Mouse (Mus musculus) limb, embryonic 10.5 days (tissue): ENCODE measurements around the gene Kctd14. TPM values are rescaled to one million over a fixed set of nuclear protein-coding genes. Genes with fewer than 3 reads are reported as not detected.
"Not testable (repeated sequence)": the region's sequence is repeated elsewhere in the genome, so short reads cannot be mapped to it uniquely, and the experiment has no call there.

Experiments used
- DNase-seq: peaks from one replicate; pipeline ENCODE4 v3.0.0-alpha.2; 2017; ENCODE audit warnings: low spot score
- H3K27ac ChIP-seq: fragments of 300-500 bp; sonication (generic); 2 replicates; pipeline ENCODE4 v1.5.1; 2016; ENCODE audit warnings: mild to moderate bottlenecking
- H3K27me3 ChIP-seq: fragments of 300-500 bp; sonication (generic); 2 replicates; pipeline ENCODE4 v1.6.1; 2016; ENCODE audit warnings: low read depth, mild to moderate bottlenecking; ENCODE audit not compliant: poor library complexity, severe bottlenecking
- H3K36me3 ChIP-seq: fragments of 300-500 bp; sonication (generic); 2 replicates; pipeline ENCODE4 v1.6.1; 2016; ENCODE audit warnings: mild to moderate bottlenecking, moderate library complexity
- H3K4me1 ChIP-seq: fragments of 300-500 bp; sonication (generic); 2 replicates; pipeline ENCODE4 v1.6.1; 2016
- H3K4me3 ChIP-seq: fragments of 300-500 bp; sonication (generic); 2 replicates; pipeline ENCODE4 v1.5.1; 2016; ENCODE audit warnings: mild to moderate bottlenecking, moderate library complexity
- H3K9me3 ChIP-seq: fragments of 300-500 bp; sonication (generic); replicated peaks from 2 replicates; pipeline ENCODE4 v1.6.1; 2016; ENCODE audit warnings: mild to moderate bottlenecking
- WGBS: fragments of 180-500 bp; shearing (Covaris S2); methylation state at CpG from one replicate; pipeline ENCODE4 v1.1.7; 2016; 5-methylcytosine and 5-hydroxymethylcytosine counted together
- polyA plus RNA-seq: library from polyadenylated mRNA; unstranded; fragments of >200 nt; fragmentation: Nextera tagmentation; extraction: Ambion mirVana; gene quantifications from 2 replicates; pipeline ENCODE4 v1.2.1, GENCODE M21; 2016

Gene Kctd14
- polyA plus RNA-seq, result 0.69 and 1.0 TPM in 2 replicates

- peaks cover 13% of the 10 kb centered on the region for H3K4me1 ChIP-seq
- H3K27me3 ChIP-seq, H3K9me3 ChIP-seq, DNase-seq, H3K27ac ChIP-seq, H3K36me3 ChIP-seq, H3K4me3 ChIP-seq: not testable (repeated sequence)
- 83% methylated on average over 2 of the region's 2 CpGs for WGBS
Measured at GRCm38 (mm10) chr7:97451023-97451422, at the start of gene Kctd14. TSS of gene Kctd14 (plus strand) at chr7:97451323.

- 95% methylated on average over 10 of the region's 10 CpGs for WGBS
- no peak for DNase-seq
- Histone ChIP-seq H3K27me3 (no peaks in the 10 kb centered on the region), H3K4me1 (0 out of 2 replicates have a peak, but pooled peaks cover 3% of the 10 kb centered on the region), H3K9me3 (no peaks in the 10 kb centered on the region), H3K36me3 (peaks cover 80% of the 10 kb centered on the region), H3K27ac (no peak overlapping the region), H3K4me3 (no peak overlapping the region)
Measured at GRCm38 (mm10) chr7:97407145-97407544, 44.0 kb upstream of the Kctd14 start.

- H3K9me3 ChIP-seq, result no peaks in the 10 kb centered on the region
- no peak overlapping the region for H3K4me3 ChIP-seq
- DNase-seq, result no peak
- H3K27ac ChIP-seq, result no peak overlapping the region
- peaks cover 5% of the 10 kb centered on the region; the same call in 1 of the 2 replicates for H3K4me1 ChIP-seq
- no peaks in the 10 kb centered on the region for H3K27me3 ChIP-seq
- peaks cover 64% of the 10 kb centered on the region for H3K36me3 ChIP-seq
- 89% methylated on average over 2 of the region's 2 CpGs for WGBS
Measured at GRCm38 (mm10) chr7:97411106-97411505, 40.0 kb upstream of the Kctd14 start.

DNA sequence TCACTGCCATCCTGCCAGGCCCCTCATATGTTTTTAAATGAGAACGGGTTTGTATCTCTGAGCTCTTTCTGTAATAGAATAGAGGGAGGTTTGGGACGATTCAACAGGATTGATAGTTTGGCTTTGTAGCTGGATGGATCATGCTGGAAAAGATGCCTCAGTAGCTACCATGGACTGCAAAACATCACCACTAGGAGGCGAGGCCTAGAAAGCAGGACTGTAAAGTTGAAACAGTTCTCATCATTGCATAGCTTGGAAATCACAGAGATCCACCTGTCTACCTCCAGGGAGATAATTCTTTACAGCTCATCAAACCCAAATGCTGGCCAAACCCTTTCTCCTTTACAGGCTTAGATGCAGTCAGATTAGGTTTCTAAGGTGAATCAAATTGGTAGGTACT, 39.5 kb upstream of the Kctd14 start:
- DNase-seq, result no peak
- H3K36me3 ChIP-seq, result peaks cover 63% of the 10 kb centered on the region
- H3K9me3 ChIP-seq, result no peaks in the 10 kb centered on the region
- H3K27ac ChIP-seq, result no peak overlapping the region
- H3K4me3 ChIP-seq, result no peak overlapping the region
- H3K27me3 ChIP-seq, result no peaks in the 10 kb centered on the region
- WGBS, result 80% methylated on average over 3 of the region's 3 CpGs
- peaks cover 5% of the 10 kb centered on the region; the same call in 1 of the 2 replicates for H3K4me1 ChIP-seq

- 100% methylated on average over 1 of the region's 1 CpGs for WGBS
- Histone ChIP-seq H3K36me3 (peaks cover 40% of the 10 kb centered on the region), H3K9me3 (no peaks in the 10 kb centered on the region), H3K27me3 (no peaks in the 10 kb centered on the region), H3K27ac (no peak overlapping the region), H3K4me3 (no peak overlapping the region), H3K4me1 (peaks cover 5% of the 10 kb centered on the region; the same call in 1 of the 2 replicates)
- DNase-seq, result no peak
Measured at GRCm38 (mm10) chr7:97413981-97414380, 37.1 kb upstream of the Kctd14 start.

GRCm38 (mm10) chr7:97414426-97414825, 36.7 kb upstream of the Kctd14 start:
- Histone ChIP-seq H3K4me3 (no peak overlapping the region), H3K36me3 (peaks cover 35% of the 10 kb centered on the region), H3K27me3 (no peaks in the 10 kb centered on the region), H3K4me1 (peaks cover 5% of the 10 kb centered on the region; the same call in 1 of the 2 replicates), H3K9me3 (no peaks in the 10 kb centered on the region), H3K27ac (no peak overlapping the region)
- no peak for DNase-seq
- 83% methylated on average over 1 of the region's 1 CpGs for WGBS

DNA sequence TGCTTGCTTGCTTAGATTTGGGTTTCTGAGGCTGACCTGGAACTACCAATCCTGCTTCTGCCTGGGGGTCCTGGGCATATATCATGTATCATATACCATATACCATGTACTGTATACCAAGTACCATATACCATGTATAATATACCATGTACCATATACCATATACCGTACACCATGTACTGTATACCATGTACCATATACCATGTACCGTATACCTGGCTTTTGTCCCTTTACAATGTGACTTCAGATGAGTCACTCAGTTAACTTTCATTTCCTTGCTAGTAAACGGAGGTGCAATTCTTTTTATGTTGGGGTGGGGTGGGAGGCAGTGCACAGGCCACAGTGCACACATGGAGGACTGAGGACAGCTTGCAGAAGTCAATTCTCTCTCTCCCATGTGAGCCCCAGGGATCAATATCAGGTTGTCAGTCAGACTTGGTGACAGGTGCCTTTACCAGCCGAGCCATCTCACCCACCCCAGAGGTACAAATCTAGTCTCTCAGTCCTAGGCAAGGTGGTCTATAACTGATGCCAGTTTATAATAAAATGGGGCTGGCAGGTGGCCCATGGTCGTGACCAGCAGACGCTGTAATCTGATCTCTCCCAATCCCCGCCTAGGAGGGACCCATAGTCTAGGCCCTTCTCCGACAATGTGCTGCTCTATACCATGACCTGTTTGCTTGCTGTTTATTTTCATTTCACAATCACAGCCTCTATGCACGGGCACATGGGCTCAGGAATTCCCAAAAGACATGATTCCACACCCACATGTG, 36.0 kb upstream of the Kctd14 start:
- peaks cover 29% of the 10 kb centered on the region for H3K36me3 ChIP-seq
- DNase-seq, result no peak
- no peak overlapping the region for H3K4me3 ChIP-seq
- no peaks in the 10 kb centered on the region for H3K27me3 ChIP-seq
- WGBS, result 61% methylated on average over 9 of the region's 9 CpGs
- H3K4me1 ChIP-seq, result peaks cover 5% of the 10 kb centered on the region; the same call in 1 of the 2 replicates
- no peaks in the 10 kb centered on the region for H3K9me3 ChIP-seq
- no peak overlapping the region for H3K27ac ChIP-seq

GRCm38 (mm10) chr7:97416473-97416872, 34.6 kb upstream of the Kctd14 start:
- DNase-seq, result no peak
- 77% methylated on average over 4 of the region's 4 CpGs for WGBS
- Histone ChIP-seq H3K27me3 (no peaks in the 10 kb centered on the region), H3K27ac (no peak overlapping the region), H3K4me1 (peaks cover 5% of the 10 kb centered on the region; the same call in 1 of the 2 replicates), H3K36me3 (peaks cover 16% of the 10 kb centered on the region), H3K9me3 (no peaks in the 10 kb centered on the region), H3K4me3 (no peak overlapping the region)

DNA sequence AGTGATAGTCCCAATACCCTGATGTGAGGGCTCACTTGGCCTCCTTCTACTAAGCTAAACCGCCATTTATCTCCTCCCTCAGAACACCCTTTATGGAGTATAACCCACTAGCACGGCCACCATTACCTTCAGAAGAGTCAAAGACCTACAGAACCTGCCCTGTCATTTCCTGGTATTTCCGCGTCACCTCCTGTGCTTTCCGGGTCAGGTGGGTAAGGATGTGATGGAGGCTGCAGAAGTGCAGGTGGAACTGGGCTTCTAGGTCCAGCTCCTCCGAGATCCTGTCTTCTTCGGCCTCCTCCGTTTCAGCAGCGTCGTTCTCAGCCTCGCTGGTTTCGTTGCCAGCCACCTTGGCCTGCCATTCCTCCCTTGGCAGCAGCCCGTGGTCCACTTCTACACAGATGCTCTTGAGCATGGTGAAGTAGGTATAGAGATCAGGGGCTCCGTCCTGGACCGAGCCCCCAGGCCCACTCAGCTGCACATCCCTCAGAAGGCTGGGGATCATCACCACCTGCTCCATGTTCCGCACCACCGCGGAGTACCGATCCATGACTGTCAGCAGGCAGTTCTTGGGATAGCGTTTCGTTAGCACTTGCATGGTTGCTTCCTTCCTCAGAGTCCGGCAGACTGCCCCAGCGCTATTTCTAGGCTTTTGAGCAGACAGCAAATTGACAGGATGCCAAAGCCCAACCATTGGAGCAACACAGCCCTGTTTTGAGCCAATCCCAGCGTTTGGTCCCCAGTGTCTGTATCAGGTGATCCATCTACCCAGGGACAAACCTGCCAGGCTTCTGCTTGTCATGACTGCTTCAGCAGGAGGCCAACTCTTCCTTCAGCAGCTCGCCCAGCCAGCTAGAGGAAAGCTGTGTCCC, 34.0 kb upstream of the Kctd14 start, which contains the start of gene Thrsp:
Gene Thrsp, minus strand, starts transcription at position 825 of the 872 bp plus-strand sequence.
- WGBS, result 82% methylated on average over 25 of the region's 25 CpGs
- H3K27me3 ChIP-seq, result no peaks in the 10 kb centered on the region
- H3K36me3 ChIP-seq, result peaks cover 10% of the 10 kb centered on the region
- H3K9me3 ChIP-seq, result no peaks in the 10 kb centered on the region
- H3K4me1 ChIP-seq, result peaks cover 5% of the 10 kb centered on the region; the same call in 1 of the 2 replicates
- no peak for DNase-seq
- H3K27ac ChIP-seq, result no peak within 1 kb of the TSS
- H3K4me3 ChIP-seq, result no peak within 1 kb of the TSS

GRCm38 (mm10) chr7:97418717-97419116, 32.4 kb upstream of the Kctd14 start:
- 88% methylated on average over 5 of the region's 5 CpGs for WGBS
- Histone ChIP-seq H3K4me1 (peaks cover 5% of the 10 kb centered on the region; the same call in 1 of the 2 replicates), H3K27me3 (no peaks in the 10 kb centered on the region), H3K27ac (0 out of 2 replicates have a peak overlapping the region, but pooled peaks have one; percentile 1), H3K4me3 (no peak overlapping the region), H3K9me3 (no peaks in the 10 kb centered on the region), H3K36me3 (no peaks in the 10 kb centered on the region)
- no peak for DNase-seq

GRCm38 (mm10) chr7:97419163-97419562, 32.0 kb upstream of the Kctd14 start:
- no peaks in the 10 kb centered on the region for H3K9me3 ChIP-seq
- H3K27ac ChIP-seq, result 0 out of 2 replicates have a peak overlapping the region, but pooled peaks have one; percentile 1
- H3K27me3 ChIP-seq, result no peaks in the 10 kb centered on the region
- H3K4me1 ChIP-seq, result peaks cover 5% of the 10 kb centered on the region; the same call in 1 of the 2 replicates
- DNase-seq, result no peak
- WGBS, result 85% methylated on average over 5 of the region's 5 CpGs
- H3K4me3 ChIP-seq, result no peak overlapping the region
- no peaks in the 10 kb centered on the region for H3K36me3 ChIP-seq

DNA sequence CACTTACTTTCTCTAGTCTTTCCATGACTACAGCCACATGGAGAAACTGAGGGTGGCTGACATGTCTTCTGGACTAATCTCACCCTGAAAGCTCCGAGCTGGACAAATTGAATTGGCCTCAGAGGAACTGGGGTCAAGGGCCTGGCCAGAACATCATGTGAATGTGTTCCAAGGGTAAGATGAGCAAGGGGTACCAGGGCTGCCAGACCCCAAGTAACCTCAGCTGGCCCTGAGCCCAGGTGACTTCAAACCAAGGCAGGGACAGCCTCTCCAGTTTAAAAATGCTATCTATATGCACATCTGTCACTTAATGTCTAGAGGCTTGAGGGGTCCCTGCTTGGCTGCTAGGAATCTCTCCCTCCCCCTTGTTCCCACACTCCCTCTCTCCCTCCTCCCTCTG, 30.7 kb upstream of the Kctd14 start:
- Histone ChIP-seq H3K4me1 (peaks cover 6% of the 10 kb centered on the region), H3K36me3 (no peaks in the 10 kb centered on the region), H3K27ac (no peak overlapping the region), H3K4me3 (no peak overlapping the region), H3K27me3 (no peaks in the 10 kb centered on the region), H3K9me3 (no peaks in the 10 kb centered on the region)
- no peak for DNase-seq
- WGBS, result 77% methylated on average over 1 of the region's 1 CpGs
